Mouse (Mus musculus) right cerebral cortex, adult 18-20 months (tissue): ENCODE measurements at regions not wholly inside any gene's neighbourhood (a gene's known extent, or its start where the extent isn't known, plus 50 kb on each side); places are given as distances from the start of the nearest gene placed in this dataset.

Source experiments
- DNase-seq: peaks from one replicate; pipeline ENCODE4 v3.0.0; 2022; ENCODE audit warnings: mixed read lengths

DNA sequence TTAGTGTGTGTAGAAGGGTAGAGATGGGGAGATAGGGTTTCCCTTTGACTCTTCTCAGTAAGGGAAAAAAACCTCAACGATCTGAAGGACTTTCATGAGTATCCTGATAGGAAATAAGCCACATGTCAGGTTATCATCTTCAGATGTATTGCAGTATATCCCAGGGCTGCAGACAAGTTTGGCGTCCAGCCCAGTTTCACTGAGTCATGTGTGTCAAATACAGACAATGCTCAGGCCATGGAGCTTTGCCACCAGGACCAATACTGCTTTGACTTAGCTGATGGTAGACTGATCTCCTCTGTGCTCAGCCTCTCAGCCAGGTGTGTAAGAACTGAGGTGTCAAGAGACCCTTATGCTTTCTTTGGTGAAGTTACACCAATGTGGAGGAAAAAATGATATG, 62.9 kb downstream of the Cst10 start:
- DNase-seq: no peak

- no peak for DNase-seq
Measured at GRCm38 (mm10) chr2:149472411-149472810, 67.6 kb downstream of the Cst10 start.

DNA sequence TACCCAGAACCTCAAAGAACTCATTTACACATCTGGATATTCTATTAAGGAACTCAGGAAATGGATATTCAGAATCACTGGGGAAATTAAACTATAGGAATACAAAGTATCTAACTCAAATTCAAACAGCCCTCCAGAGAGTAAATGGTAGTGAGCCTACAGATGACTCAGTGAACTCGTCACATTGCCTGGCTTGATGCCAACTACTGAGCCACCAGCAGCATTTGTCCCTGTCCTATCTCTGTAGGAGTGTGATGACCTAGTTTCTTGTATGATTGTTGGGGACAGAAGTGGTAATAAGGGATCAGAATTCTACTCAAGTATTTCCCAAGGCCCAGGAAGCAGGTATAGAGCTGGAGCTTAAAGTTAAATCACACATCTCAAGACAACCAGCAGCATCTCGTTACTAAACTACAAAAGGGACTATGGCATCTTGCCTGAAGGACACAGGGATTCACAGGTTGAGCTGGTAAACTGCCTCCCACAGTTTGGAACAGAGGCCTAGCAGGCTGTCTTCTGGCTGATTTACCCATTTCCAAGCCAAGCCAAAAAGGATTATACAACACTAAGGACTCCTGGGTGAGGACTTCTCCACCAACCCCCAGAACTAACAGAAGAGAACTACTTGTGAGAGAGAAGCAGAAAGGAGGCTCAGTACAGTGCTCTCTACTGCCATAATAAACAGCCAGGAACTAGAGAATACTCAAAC, 88.6 kb downstream of the Cst10 start:
- peak; percentile 66 for DNase-seq

- no peak for DNase-seq
Measured at GRCm38 (mm10) chr2:149512870-149513269, 108.0 kb downstream of the Cst10 start.

DNA sequence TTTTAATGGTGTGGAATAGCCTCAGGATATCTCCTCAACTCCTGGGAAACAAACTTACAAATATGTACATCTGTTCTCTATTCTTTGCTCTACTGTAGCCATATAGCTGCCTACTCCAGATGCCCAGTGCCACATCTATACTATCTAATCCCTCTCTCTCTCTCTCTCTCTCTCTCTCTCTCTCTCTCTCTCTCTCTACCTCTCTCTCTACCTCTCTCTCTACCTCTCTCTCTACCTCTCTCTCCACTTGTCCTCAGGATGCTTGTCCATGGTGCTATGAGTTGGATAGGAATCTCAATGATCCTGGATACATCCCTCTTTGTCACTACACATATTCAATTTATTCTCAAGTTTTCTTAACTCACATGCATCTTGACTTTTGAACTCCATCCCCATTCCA, 119.6 kb downstream of the Cst10 start:
- DNase-seq: no peak

- DNase-seq: peak; percentile 47
Measured at GRCm38 (mm10) chr2:149542837-149543236, 138.0 kb downstream of the Cst10 start.

DNA sequence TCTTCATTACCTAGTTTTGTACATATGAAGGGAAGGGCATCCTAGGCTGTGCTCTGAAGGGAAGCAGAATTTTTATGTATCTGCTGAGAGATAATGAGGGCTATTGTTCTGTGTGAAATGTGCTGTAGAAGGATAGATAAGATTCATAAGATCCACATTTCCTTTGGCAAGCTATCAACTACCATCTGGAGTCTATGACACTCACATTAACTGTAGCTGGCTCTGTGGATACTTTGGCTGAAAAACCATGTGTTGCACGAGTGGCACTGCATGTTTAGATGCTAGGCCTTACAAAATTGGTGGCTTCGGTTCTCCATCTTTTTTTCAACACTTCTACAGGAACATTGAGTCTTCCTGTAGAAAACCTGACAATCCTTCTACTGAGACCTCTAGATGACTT, 140.9 kb downstream of the Cst10 start:
- no peak for DNase-seq

DNA sequence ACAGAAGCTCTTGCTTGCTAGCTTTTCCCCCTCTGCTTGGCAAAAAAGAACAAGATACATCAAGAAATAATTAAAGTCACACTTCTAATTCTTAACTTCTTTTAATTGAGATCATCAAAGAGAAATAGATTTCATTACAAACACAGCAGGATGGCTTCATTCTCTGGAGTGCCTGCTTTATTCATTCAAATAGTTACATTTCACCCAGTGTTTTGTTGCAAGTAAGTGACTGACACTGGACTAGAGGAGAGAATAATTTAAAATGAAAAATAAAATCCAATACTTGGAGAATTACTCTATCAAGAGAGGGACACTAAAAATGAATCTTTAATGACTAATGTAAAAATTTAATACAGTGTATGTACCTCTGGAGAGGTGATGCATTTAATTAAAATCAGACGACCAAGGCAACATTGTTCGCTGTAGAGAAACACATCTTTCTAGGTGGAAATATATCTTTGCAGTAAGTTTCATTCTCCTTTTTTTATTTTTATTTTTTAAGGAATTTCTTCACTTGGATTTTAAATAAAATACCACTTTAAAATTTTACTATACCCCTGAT, 141.9 kb downstream of the Cst10 start:
- no peak for DNase-seq

GRCm38 (mm10) chr2:149555209-149555608, 150.4 kb downstream of the Cst10 start:
- no peak for DNase-seq

DNA sequence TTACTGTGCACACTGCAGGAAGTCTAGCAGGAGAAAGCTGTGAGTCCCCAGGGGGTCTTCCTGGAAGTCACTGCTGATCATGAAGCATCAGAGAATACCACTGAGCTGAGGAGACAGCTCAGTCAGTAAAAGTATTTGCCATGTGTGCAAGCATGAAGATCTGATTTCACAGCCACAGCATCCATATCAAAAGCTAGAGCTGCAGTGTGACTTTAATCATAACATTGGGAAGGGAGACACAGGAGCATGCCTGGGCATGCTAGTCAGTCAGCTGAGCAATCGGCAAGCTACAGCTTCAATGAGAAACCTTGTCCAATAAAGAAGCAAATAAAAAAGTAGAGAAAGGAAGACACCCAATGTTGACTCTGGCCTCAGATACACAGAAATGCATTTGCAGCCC, 168.9 kb downstream of the Cst10 start:
- DNase-seq: no peak

GRCm38 (mm10) chr2:149602581-149602980, 197.7 kb downstream of the Cst10 start:
- DNase-seq: no peak

- DNase-seq: no peak
Measured at GRCm38 (mm10) chr2:149613381-149613780, 208.5 kb downstream of the Cst10 start.

- no peak for DNase-seq
Measured at GRCm38 (mm10) chr2:149614078-149614939, 209.5 kb downstream of the Cst10 start.

DNA sequence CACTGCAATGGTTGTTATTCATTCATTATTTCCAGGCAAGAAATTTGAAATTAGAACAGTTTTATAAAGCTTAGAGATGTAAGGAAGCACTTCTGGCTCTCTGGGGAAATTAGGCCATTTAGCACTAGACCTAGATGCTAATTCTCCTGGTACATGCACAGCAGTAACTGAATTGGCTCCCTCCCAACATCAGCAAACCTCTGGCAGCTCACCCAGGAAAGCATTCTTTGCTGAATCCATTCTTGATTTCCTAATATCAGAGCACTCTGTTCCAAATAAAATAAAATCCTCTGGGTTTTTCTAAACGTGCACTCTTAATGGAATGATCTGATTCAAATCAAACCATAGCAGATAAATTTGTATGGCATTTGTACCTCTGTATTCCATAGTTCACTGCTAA, 203.4 kb upstream of the Syndig1 start:
- DNase-seq: peak; percentile 11

GRCm38 (mm10) chr2:149641207-149641606, 187.8 kb upstream of the Syndig1 start:
- no peak for DNase-seq

DNA sequence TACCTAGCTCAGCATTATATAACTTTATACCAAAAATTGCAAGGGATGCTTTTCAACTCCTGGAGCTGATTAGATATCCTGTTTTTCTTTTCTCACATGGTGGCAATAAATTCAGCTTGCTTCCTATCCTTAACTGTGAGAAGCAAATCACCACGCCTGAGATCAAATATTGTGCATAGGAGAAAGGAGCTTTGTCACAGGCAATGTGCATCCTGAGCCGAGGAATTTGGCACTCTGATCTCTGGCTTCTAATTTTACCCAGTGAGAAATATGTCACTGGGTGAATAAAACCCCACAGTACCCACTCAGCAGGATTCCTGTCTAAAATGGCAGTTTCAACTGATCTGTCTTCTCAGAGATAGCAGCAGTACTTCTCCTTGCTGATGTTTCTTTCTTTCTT, 177.2 kb upstream of the Syndig1 start:
- DNase-seq: peak; percentile 9

GRCm38 (mm10) chr2:149661086-149661485, 167.9 kb upstream of the Syndig1 start:
- no peak for DNase-seq

DNA sequence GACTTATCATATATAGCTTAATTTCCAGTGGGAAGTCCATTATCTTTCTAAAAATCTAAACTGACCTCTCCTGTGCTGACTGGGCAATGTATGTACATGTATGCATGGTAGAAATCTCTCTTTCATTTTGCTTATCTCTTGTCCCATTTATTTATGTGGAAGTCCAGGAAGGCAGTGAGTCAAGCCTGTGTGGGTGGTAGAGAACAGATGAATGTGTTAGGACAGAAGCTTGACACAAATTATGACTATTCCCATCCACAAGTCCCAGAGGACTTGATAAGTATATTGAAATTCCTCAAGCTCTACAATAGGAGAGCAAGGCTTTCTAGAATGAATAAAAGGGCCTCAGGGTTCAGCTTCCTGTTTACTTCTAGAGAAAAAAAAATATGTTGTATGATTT, 164.6 kb upstream of the Syndig1 start:
- DNase-seq: peak; percentile 51

DNA sequence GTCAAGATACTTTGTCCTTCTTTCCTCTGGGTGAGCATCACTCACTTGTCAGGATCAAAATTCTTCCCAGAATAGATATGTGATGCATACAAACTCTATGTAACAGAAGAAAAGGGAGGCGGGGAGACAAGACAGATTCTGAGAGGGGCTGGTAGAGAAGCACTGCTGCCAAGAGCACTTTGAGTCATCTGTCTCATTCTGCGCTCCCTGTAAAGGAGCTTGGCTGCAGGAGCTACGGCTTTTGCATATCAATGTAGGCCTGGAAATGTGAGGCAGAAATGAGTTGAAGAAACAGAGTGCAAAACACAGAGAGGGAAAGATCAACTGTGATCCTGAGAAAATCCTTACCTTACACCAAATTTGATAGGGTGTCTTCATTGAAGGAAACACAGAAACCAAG, 162.6 kb upstream of the Syndig1 start:
- DNase-seq: peak; percentile 76

DNA sequence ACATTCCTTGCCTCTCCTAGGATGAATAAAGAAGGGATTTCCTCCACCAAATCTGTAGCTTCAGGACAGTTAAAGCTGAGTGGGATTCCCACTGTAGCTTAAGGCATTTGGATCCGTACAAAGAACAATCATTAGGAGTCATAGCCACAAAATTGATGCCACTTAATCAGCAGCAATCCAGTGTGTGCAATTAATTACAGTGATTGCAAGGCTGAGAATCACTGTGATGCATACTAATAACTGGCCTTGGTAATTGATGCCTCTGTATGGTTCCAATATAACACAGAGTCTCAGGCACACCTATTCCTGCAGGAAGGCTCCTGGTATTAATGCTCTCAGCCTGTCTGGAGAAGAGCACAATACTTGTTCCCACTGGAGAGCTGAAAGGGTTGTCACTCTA, 157.1 kb upstream of the Syndig1 start:
- no peak for DNase-seq

- DNase-seq: peak; percentile 42
Measured at GRCm38 (mm10) chr2:149679822-149680459, 149.1 kb upstream of the Syndig1 start.

DNA sequence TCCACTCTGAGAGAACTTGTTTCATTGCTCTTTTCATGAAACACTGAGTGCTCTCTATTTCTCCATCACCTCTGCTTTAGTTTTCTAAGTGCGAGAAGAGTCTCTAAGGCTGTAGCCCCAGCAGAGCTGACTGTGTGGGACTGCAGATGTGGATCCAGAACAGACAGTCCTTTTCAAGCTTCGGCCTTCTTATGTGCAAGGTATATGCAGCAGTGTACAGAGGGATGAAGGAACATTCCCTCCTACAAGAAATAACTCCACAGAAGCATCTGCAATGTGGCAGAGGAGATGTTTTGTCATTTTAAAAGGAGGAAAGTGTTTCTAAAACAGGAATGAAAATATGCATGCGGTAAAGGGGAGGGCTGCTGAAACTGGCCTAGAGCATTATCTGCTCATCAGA, 106.7 kb upstream of the Syndig1 start:
- DNase-seq: peak; percentile 12

GRCm38 (mm10) chr2:149724279-149724678, 104.7 kb upstream of the Syndig1 start:
- no peak for DNase-seq
